Mouse (Mus musculus) embryonic facial prominence, embryonic 15.5 days (tissue): ENCODE results near the gene Sytl3. TPM values are rescaled to one million over a fixed set of nuclear protein-coding genes. Genes with fewer than 3 reads are reported as not detected.
A peak's percentile ranks its signal among the peaks of the same experiment; 100 is the strongest.
"Not testable (repeated sequence)": the region's sequence is repeated elsewhere in the genome, so short reads cannot be mapped to it uniquely, and the experiment has no call there.

ENCODE experiments used
- ATAC-seq: fragments of 200-750 bp; cut with Nextera tagmentation; 2 replicates; pipeline ENCODE4 v1.8.0; 2017; ENCODE audit warnings: low read depth, moderate TSS enrichment; ENCODE audit not compliant: insufficient number of reproducible peaks, low FRiP score, low TSS enrichment
- H3K27ac ChIP-seq: fragments of 300-500 bp; sonication (generic); replicated peaks from 2 replicates; pipeline ENCODE4 v1.5.1; 2015; ENCODE audit warnings: mild to moderate bottlenecking, inconsistent platforms
- H3K27me3 ChIP-seq: fragments of 300-500 bp; sonication (generic); 2 replicates; pipeline ENCODE4 v1.6.1; 2015; ENCODE audit warnings: inconsistent platforms
- H3K36me3 ChIP-seq: fragments of 300-500 bp; sonication (generic); 2 replicates; pipeline ENCODE4 v1.6.1; 2015; ENCODE audit warnings: mild to moderate bottlenecking, inconsistent platforms
- H3K4me1 ChIP-seq: fragments of 300-500 bp; sonication (generic); 2 replicates; pipeline ENCODE4 v1.6.1; 2015; ENCODE audit warnings: inconsistent platforms
- H3K4me2 ChIP-seq: fragments of 300-500 bp; sonication (generic); replicated peaks from 2 replicates; pipeline ENCODE4 v1.6.1; 2015; ENCODE audit warnings: mild to moderate bottlenecking, inconsistent platforms
- H3K4me3 ChIP-seq: fragments of 300-500 bp; sonication (generic); replicated peaks from 2 replicates; pipeline ENCODE4 v1.5.1; 2015; ENCODE audit warnings: mild to moderate bottlenecking, inconsistent platforms
- H3K9ac ChIP-seq: fragments of 300-500 bp; sonication (generic); 2 replicates; pipeline ENCODE4 v1.6.1; 2015; ENCODE audit warnings: inconsistent platforms
- H3K9me3 ChIP-seq: fragments of 300-500 bp; sonication (generic); replicated peaks from 2 replicates; pipeline ENCODE4 v1.6.1; 2016; ENCODE audit warnings: inconsistent platforms
- WGBS: fragments of 180-500 bp; shearing (Covaris S2); methylation state at CpG from one replicate; pipeline ENCODE4 v1.1.7; 2015; 5-methylcytosine and 5-hydroxymethylcytosine counted together
- polyA plus RNA-seq: library from polyadenylated mRNA; unstranded; fragments of >200 nt; fragmentation: Nextera tagmentation; extraction: Ambion mirVana; gene quantifications from 2 replicates; pipeline ENCODE4 v1.2.1, GENCODE M21; 2015

Gene Sytl3
- polyA plus RNA-seq, 1 experiment from 2014 or later = 1.3 TPM

DNA sequence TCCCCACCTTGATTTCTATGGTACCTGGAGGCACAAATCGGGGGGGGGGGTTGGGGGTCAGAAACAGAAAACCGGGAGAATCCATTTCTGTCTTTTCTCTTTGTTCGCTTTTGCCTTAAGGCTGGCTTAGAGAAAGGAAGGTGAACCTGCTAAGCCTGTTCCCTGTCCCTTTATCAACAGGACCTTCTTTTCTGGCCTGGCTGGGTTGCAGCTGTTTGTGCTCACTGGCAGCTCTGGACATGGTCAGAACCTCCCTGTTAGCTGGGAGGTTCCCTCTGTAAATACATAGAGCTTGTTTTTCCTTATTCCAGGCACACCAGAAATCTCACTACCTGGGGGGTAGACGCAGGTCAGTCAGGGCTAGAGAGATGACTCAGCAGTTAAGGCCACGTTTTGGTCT, 15.4 kb downstream of the Sytl3 start:
- not testable (repeated sequence) for H3K36me3 ChIP-seq, H3K9me3 ChIP-seq, H3K4me1 ChIP-seq, H3K4me2 ChIP-seq, H3K9ac ChIP-seq, H3K27ac ChIP-seq, H3K4me3 ChIP-seq, ATAC-seq, H3K27me3 ChIP-seq
- WGBS = 44% methylated on average over 5 of the region's 5 CpGs

DNA sequence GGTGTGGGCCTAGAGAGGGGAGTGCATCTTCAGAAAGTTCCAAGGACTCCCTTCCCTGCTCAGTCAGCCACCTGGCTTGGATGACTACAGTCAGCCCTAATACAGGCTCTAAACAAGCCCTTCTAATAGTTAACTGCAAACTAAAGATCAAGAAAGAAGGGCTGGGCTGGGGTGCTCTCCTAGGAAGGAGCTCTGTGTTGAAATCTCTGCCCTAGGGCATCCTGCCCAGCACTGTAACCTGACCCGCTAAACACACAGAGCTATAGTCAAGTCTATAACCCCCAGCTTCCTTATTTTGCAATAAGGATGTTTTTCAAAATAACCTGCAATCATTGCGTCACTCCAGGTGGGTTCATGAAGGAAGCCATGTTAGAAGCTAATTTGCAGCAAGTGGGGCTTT, 19.2 kb downstream of the Sytl3 start:
- ATAC-seq = peak; percentile 49; the same call in 1 of the 2 replicates
- not testable (repeated sequence) for H3K9me3 ChIP-seq, H3K27ac ChIP-seq, H3K4me2 ChIP-seq, H3K27me3 ChIP-seq, H3K9ac ChIP-seq, H3K36me3 ChIP-seq, H3K4me3 ChIP-seq, H3K4me1 ChIP-seq
- WGBS = 0% methylated on average over 1 of the region's 2 CpGs

- not testable (repeated sequence) for H3K9me3 ChIP-seq, H3K36me3 ChIP-seq, H3K4me1 ChIP-seq, H3K4me3 ChIP-seq, ATAC-seq, H3K9ac ChIP-seq, H3K27ac ChIP-seq, H3K27me3 ChIP-seq, H3K4me2 ChIP-seq
- 69% methylated on average over 4 of the region's 4 CpGs for WGBS
These were observed 22.8 kb downstream of the Sytl3 start for GRCm38 (mm10) chr17:6681721-6682120.

DNA sequence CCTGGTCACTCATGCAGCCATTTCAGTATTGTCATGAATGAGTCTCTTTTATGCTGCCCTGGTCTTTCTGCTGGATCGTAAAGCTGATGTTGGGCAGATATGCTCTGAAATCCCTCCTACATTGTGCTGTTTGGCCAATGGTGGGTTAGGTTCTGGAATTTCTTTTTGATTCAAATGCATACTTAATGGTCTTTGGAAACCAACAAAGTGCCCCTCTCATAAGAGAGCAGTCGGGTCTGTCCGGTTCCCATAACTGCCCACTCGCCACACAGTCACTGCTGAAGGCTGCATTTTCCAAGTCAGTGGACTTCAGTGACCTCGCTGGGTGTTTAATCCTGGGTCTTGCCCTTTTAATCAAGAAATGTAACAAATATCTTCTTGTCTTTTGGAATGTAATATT, 24.8 kb downstream of the Sytl3 start:
- H3K4me1 ChIP-seq, ATAC-seq, H3K27me3 ChIP-seq, H3K27ac ChIP-seq, H3K4me2 ChIP-seq, H3K36me3 ChIP-seq, H3K9me3 ChIP-seq, H3K4me3 ChIP-seq, H3K9ac ChIP-seq: not testable (repeated sequence)
- 88% methylated on average over 1 of the region's 5 CpGs for WGBS

- H3K9ac ChIP-seq, H3K9me3 ChIP-seq, H3K27me3 ChIP-seq, H3K4me1 ChIP-seq, H3K36me3 ChIP-seq, H3K4me2 ChIP-seq, H3K4me3 ChIP-seq, H3K27ac ChIP-seq: not testable (repeated sequence)
- ATAC-seq = peak; percentile 61
- WGBS = 0% methylated on average over 1 of the region's 4 CpGs
These were observed 25.8 kb downstream of the Sytl3 start for GRCm38 (mm10) chr17:6684464-6685287.

- ATAC-seq = peak; percentile 61
- 16% methylated on average over 5 of the region's 8 CpGs for WGBS
These were observed 26.5 kb downstream of the Sytl3 start for GRCm38 (mm10) chr17:6685288-6685818.

GRCm38 (mm10) chr17:6686299-6686971, 27.5 kb downstream of the Sytl3 start:
- not testable (repeated sequence) for H3K9me3 ChIP-seq, H3K36me3 ChIP-seq, H3K9ac ChIP-seq, H3K4me3 ChIP-seq, ATAC-seq, H3K4me2 ChIP-seq, H3K27me3 ChIP-seq, H3K4me1 ChIP-seq, H3K27ac ChIP-seq
- 74% methylated on average over 2 of the region's 4 CpGs for WGBS

More at GRCm38 (mm10) chr17:6685288-6685818, 26.5 kb downstream of the Sytl3 start:
- not testable (repeated sequence) for H3K27me3 ChIP-seq, H3K4me3 ChIP-seq, H3K9ac ChIP-seq, H3K27ac ChIP-seq, H3K4me2 ChIP-seq, H3K9me3 ChIP-seq, H3K4me1 ChIP-seq, H3K36me3 ChIP-seq

GRCm38 (mm10) chr17:6689344-6689743, 30.5 kb downstream of the Sytl3 start:
- H3K4me3 ChIP-seq, H3K27me3 ChIP-seq, H3K4me2 ChIP-seq, ATAC-seq, H3K9ac ChIP-seq, H3K4me1 ChIP-seq, H3K9me3 ChIP-seq, H3K27ac ChIP-seq, H3K36me3 ChIP-seq: not testable (repeated sequence)
- WGBS = 76% methylated on average over 3 of the region's 4 CpGs

GRCm38 (mm10) chr17:6691596-6691995, 32.7 kb downstream of the Sytl3 start:
- whole genome bisulfite sequencing = 7% methylated on average over 2 of the region's 2 CpGs
- not testable (repeated sequence) for H3K9ac ChIP-seq, H3K9me3 ChIP-seq, H3K4me3 ChIP-seq, H3K4me2 ChIP-seq, H3K4me1 ChIP-seq, H3K27me3 ChIP-seq, H3K27ac ChIP-seq, ATAC-seq, H3K36me3 ChIP-seq

DNA sequence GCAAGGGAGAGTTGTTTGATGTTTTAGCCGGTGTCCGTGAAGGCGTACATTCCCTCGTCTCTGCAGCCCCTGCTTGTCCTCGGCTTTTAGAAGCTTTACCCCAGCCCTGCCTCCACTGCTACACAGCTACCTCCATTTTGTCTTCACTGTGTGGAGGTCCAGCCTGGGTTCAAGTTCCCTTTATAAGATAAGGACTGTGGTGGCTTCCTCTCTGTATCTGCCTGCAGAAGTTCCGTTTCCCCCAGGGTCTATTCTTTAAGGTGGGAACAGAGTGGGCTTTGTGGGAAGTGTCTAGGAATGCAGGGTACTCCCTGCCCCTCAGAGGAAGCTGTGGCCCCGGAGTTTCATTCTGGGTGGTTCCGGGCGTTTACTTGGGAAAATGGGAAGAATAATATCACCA, 36.8 kb downstream of the Sytl3 start:
- not testable (repeated sequence) for H3K4me2 ChIP-seq, H3K9ac ChIP-seq, H3K4me3 ChIP-seq, H3K4me1 ChIP-seq, ATAC-seq, H3K27ac ChIP-seq, H3K36me3 ChIP-seq, H3K27me3 ChIP-seq, H3K9me3 ChIP-seq
- WGBS = 63% methylated on average over 9 of the region's 9 CpGs

- not testable (repeated sequence) for ATAC-seq
- 57% methylated on average over 8 of the region's 8 CpGs for WGBS
These were observed 37.6 kb downstream of the Sytl3 start for GRCm38 (mm10) chr17:6696521-6696920.

More at GRCm38 (mm10) chr17:6696521-6696920, 37.6 kb downstream of the Sytl3 start:
- H3K9ac ChIP-seq, H3K9me3 ChIP-seq, H3K4me2 ChIP-seq, H3K4me3 ChIP-seq, H3K36me3 ChIP-seq, H3K27me3 ChIP-seq, H3K27ac ChIP-seq, H3K4me1 ChIP-seq: not testable (repeated sequence)
